ENCODE assay signal across 8 mouse cellular contexts in genomic region chr1:171249913-171250600, GRCm38 (mm10). TPM values are rescaled to one million over a fixed set of nuclear protein-coding genes. Genes with fewer than 3 reads are reported as not detected.
A peak's percentile ranks its signal among the peaks of the same experiment; 100 is the strongest.
DNase-seq lines count a peak whose midpoint lies in the region; ATAC-seq and TF ChIP-seq lines count a peak whose summit lies in the region.

Gene Adamts4 (plus strand): TSS chr1:171250421.

- WGBS in cerebellum, adult 2 months, result 3% methylated on average over 5 of the region's 5 CpGs
- 29% methylated on average over 4 of the region's 5 CpGs for WGBS in intestine, embryonic 14.5 days
- 35% methylated on average over 5 of the region's 5 CpGs for WGBS in liver, embryonic 11.5 days

- no peak for TF ChIP-seq CTCF in cerebellum, adult 2 months (IDR thresholded peaks at IDR 0.05; ENCODE audit: borderline replicate concordance, insufficient read depth, low read depth, low read length)
- TF ChIP-seq CTCF in G1E (IDR thresholded peaks at IDR 0.05; ENCODE audit: low read depth, low read length), result no peak

- H3K4me3 ChIP-seq in cerebellum, adult 2 months (replicated peaks; ENCODE audit: insufficient read depth, low read depth, low read length), result peak within 1 kb of the TSS; percentile 24
- H3K4me3 ChIP-seq in G1E (ENCODE audit: low read depth, low read length), result peak within 1 kb of the TSS; percentile 9; the same call in 1 of the 2 replicates
- peak within 1 kb of the TSS; percentile 28 for H3K4me3 ChIP-seq in intestine, embryonic 14.5 days (ENCODE audit: low read depth, low read length)
- H3K4me3 ChIP-seq in liver, embryonic 11.5 days (ENCODE audit: low read depth, low read length), result peak within 1 kb of the TSS; percentile 19

- no peak for TF ChIP-seq POLR2A in cerebellum, adult 2 months (IDR thresholded peaks at IDR 0.05; ENCODE audit: borderline replicate concordance, insufficient read depth, low read length)

- peak within 1 kb of the TSS; percentile 60 for H3K4me2 ChIP-seq in intestine, embryonic 14.5 days (ENCODE audit: low read length)
- H3K4me2 ChIP-seq in liver, embryonic 11.5 days, result peak within 1 kb of the TSS; percentile 49

- no peaks in the 10 kb centered on the region for H3K9me3 ChIP-seq in G1E (replicated peaks)
- no peaks in the 10 kb centered on the region for H3K9me3 ChIP-seq in intestine, embryonic 14.5 days (ENCODE audit: control insufficient read depth, low read length)
- H3K9me3 ChIP-seq in liver, embryonic 11.5 days (ENCODE audit: control insufficient read depth, low read length), result no peaks in the 10 kb centered on the region

- no peaks in the 10 kb centered on the region for H3K27me3 ChIP-seq in cerebellum, adult 2 months (ENCODE audit: control insufficient read depth, insufficient read depth, low read length)
- H3K27me3 ChIP-seq in G1E (ENCODE audit: insufficient read depth, low read length), result peaks cover 43% of the 10 kb centered on the region
- no peaks in the 10 kb centered on the region for H3K27me3 ChIP-seq in intestine, embryonic 14.5 days (replicated peaks; ENCODE audit: control insufficient read depth, insufficient read depth, low read length)
- peaks cover 12% of the 10 kb centered on the region for H3K27me3 ChIP-seq in liver, embryonic 11.5 days (replicated peaks; ENCODE audit: control insufficient read depth, insufficient read depth, low read length)

- H3K9ac ChIP-seq in intestine, embryonic 14.5 days (ENCODE audit: low read length), result peak within 1 kb of the TSS; percentile 25
- 0 out of 2 replicates have a peak within 1 kb of the TSS, but pooled peaks have one; percentile 1 for H3K9ac ChIP-seq in liver, embryonic 11.5 days (ENCODE audit: low read depth, low read length)

- H3K27ac ChIP-seq in cerebellum, adult 2 months (ENCODE audit: insufficient read depth, low read length), result no peak within 1 kb of the TSS; the same call in 1 of the 2 replicates
- H3K27ac ChIP-seq in intestine, embryonic 14.5 days (ENCODE audit: low read depth), result peak within 1 kb of the TSS; percentile 71
- H3K27ac ChIP-seq in liver, embryonic 11.5 days (ENCODE audit: low read depth, low read length), result 0 out of 2 replicates have a peak within 1 kb of the TSS, but pooled peaks have one; percentile 2

- peak in 1 of 2 experiments; percentile 42 for DNase-seq in cerebellum, adult 2 months
- DNase-seq in G1E (ENCODE audit: low spot score), result no peak
- peak in 1 of 2 experiments; percentile 65 for DNase-seq in frontal cortex, adult 2 months (ENCODE audit: extremely low spot score in 1 of 2, low spot score in 1 of 2)
- DNase-seq in intestine, embryonic 14.5 days (ENCODE audit: low spot score), result peak; percentile 62
- DNase-seq in liver, embryonic 11.5 days (ENCODE audit: low spot score), result no peak
- DNase-seq in right cerebral cortex, postnatal 36 days (ENCODE audit: low spot score in 2 of 2), result peak; percentile 34
- no peak for DNase-seq in thymus, postnatal 25 days

- H3K36me3 ChIP-seq in G1E (replicated peaks), result peaks cover 7% of the 10 kb centered on the region
- 0 out of 2 replicates have a peak, but pooled peaks cover 7% of the 10 kb centered on the region for H3K36me3 ChIP-seq in intestine, embryonic 14.5 days (ENCODE audit: control insufficient read depth, insufficient read depth, low read length)
- H3K36me3 ChIP-seq in liver, embryonic 11.5 days (ENCODE audit: control insufficient read depth, insufficient read depth, low read length), result 0 out of 2 replicates have a peak, but pooled peaks cover 3% of the 10 kb centered on the region

- ATAC-seq in cerebellum, adult (ENCODE audit: insufficient number of reproducible peaks, low FRiP score, low TSS enrichment), result no peak
- no peak for ATAC-seq in G1E (ENCODE audit: extremely low read depth, insufficient number of reproducible peaks, low FRiP score, poor library complexity, severe bottlenecking)
- ATAC-seq in intestine, embryonic 14.5 days (replicated peaks; ENCODE audit: low FRiP score, low TSS enrichment, low read depth), result no peak
- no peak for ATAC-seq in liver, embryonic 11.5 days (replicated peaks; ENCODE audit: low FRiP score)

- H3K4me1 ChIP-seq in cerebellum, adult 2 months (ENCODE audit: control insufficient read depth, insufficient read depth, low read length), result peaks cover 3% of the 10 kb centered on the region; the same call in 1 of the 2 replicates
- peaks cover 59% of the 10 kb centered on the region for H3K4me1 ChIP-seq in G1E (ENCODE audit: insufficient read depth, low read depth, low read length)
- peaks cover 47% of the 10 kb centered on the region for H3K4me1 ChIP-seq in intestine, embryonic 14.5 days (replicated peaks; ENCODE audit: control insufficient read depth, insufficient read depth, low read length)
- H3K4me1 ChIP-seq in liver, embryonic 11.5 days (replicated peaks; ENCODE audit: control insufficient read depth, insufficient read depth, low read length), result peaks cover 34% of the 10 kb centered on the region

RNA-seq across cellular contexts. Expression of gene Adamts4, which starts in this region (rescaled TPM):
- polyA plus RNA-seq in cerebellum, adult 2 months (2012; rRNA removed), result 26.1 and 29.8 TPM in 2 replicates
- total RNA-seq in G1E (2014; fragmentation: Nextera tagmentation) (0.60 TPM in 1 of 2 replicates, not detected in the other), G1E (2017) (0.16 and 0.17 TPM in 2 replicates)
- 0.12 and 0.20 TPM in 2 replicates for polyA plus RNA-seq in G1E (2012)
- 10.2 and 10.9 TPM in 2 replicates for polyA plus RNA-seq in frontal cortex, adult 2 months (2012; rRNA removed)
- 5.0 and 6.1 TPM in 2 replicates for polyA plus RNA-seq in intestine, embryonic 14.5 days (2014; fragmentation: Nextera tagmentation; extraction: Ambion mirVana)
- polyA plus RNA-seq in liver, embryonic 11.5 days (2014; fragmentation: Nextera tagmentation; extraction: Ambion mirVana), result 1.6 and 2.0 TPM in 2 replicates

Comparison
In these comparisons a context has a peak if more than half of its experiments do, and no peak if none do; other contexts are left out.
1. DNase-seq: peak in intestine, embryonic 14.5 days (single experiment) and right cerebral cortex, postnatal 36 days (2 of 2); none in G1E (single experiment), liver, embryonic 11.5 days (single experiment) and thymus, postnatal 25 days (single experiment).
2. Peak in every context shown above with its lines, with median percentiles within 50 percentile points of each other: H3K4me3 ChIP-seq.